Mouse (Mus musculus) small intestine, adult 2 months (tissue): ENCODE results near the gene Gpn3.

Experiments
- CTCF ChIP-seq: fragments of 200-500 bp; IDR thresholded peaks from 2 replicates; pipeline ENCODE4 v1.5.1; 2012; ENCODE audit warnings: low read depth, mild to moderate bottlenecking, control low read depth, inconsistent platforms, low read length, moderate library complexity, mixed read lengths; ENCODE audit not compliant: insufficient replicate concordance, insufficient read length; ENCODE audit errors: extremely low read depth
- POLR2A ChIP-seq: fragments of 200-500 bp; IDR thresholded peaks from 2 replicates; pipeline ENCODE4 v1.6.1; 2012; ENCODE audit warnings: low read depth, mild to moderate bottlenecking, control low read depth, inconsistent platforms, low read length, moderate library complexity

DNA sequence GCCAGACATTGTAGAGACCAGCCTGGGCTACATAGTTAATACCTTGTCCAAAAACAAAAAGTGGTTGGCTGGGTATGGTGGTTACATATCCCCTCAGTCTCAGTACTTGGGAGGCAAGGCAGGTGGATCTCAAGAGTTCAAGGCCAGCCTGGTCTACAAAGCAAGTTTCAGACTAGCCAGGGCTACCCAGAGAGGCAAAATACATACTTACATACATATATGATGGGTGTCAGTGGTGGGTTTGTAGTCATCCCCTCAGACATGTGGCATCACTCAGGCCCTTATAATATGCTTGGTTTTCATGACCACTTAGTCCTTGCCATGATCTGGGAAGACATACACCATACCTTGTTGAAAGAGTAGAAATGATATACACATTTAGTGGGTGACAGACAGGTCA, 19.0 kb downstream of the Gpn3 start:
- TF ChIP-seq POLR2A: no peak
- TF ChIP-seq CTCF: no peak
